Mouse (Mus musculus): ENCODE data around the gene Olfr1309. TPM values are rescaled to one million over a fixed set of nuclear protein-coding genes. Genes with fewer than 3 reads are reported as not detected.
"Not testable (repeated sequence)": the region's sequence is repeated elsewhere in the genome, so short reads cannot be mapped to it uniquely, and the experiment has no call there.

Gene Olfr1309
- polyA plus RNA-seq (2015; fragmentation: Nextera tagmentation; extraction: Ambion mirVana) = not detected in 2 replicates

GRCm38 (mm10) chr2:111990181-111990580, at the start of gene Olfr1309:
TSS of gene Olfr1309 (minus strand) at chr2:111990281.
- H3K4me3 ChIP-seq (replicated peaks) = no peak within 1 kb of the TSS
- WGBS = 64% methylated on average over 1 of the region's 1 CpGs

GRCm38 (mm10) chr2:112026971-112027370, 36.9 kb upstream of the Olfr1309 start:
- not testable (repeated sequence) for H3K27ac ChIP-seq; H3K4me2 ChIP-seq (replicated peaks); H3K4me3 ChIP-seq (replicated peaks); H3K4me1 ChIP-seq (replicated peaks); H3K9me3 ChIP-seq; H3K9ac ChIP-seq (replicated peaks); H3K27me3 ChIP-seq; H3K36me3 ChIP-seq; ATAC-seq
- 59% methylated on average over 6 of the region's 6 CpGs for WGBS

More at GRCm38 (mm10) chr2:111990181-111990580, at the start of gene Olfr1309:
- H3K4me1 ChIP-seq (replicated peaks) = no peaks in the 10 kb centered on the region
- no peaks in the 10 kb centered on the region for H3K36me3 ChIP-seq
- no peak within 1 kb of the TSS for H3K4me2 ChIP-seq (replicated peaks)
- no peak for ATAC-seq
- H3K27me3 ChIP-seq = no peaks in the 10 kb centered on the region
- H3K9me3 ChIP-seq = no peaks in the 10 kb centered on the region
- H3K27ac ChIP-seq = no peak within 1 kb of the TSS
- H3K9ac ChIP-seq (replicated peaks) = no peak within 1 kb of the TSS

- Histone ChIP-seq H3K27me3 (no peaks in the 10 kb centered on the region), H3K27ac (no peak within 1 kb of the TSS), H3K9ac (replicated peaks) (no peak within 1 kb of the TSS), H3K36me3 (no peaks in the 10 kb centered on the region), H3K4me2 (replicated peaks) (no peak within 1 kb of the TSS), H3K4me1 (replicated peaks) (no peaks in the 10 kb centered on the region), H3K9me3 (no peaks in the 10 kb centered on the region), H3K4me3 (replicated peaks) (no peak within 1 kb of the TSS)
- no peak for ATAC-seq
- WGBS = 92% methylated on average over 2 of the region's 2 CpGs
These were observed 34.2 kb upstream of the Olfr1309 start, which contains the start of gene Olfr1311 for GRCm38 (mm10) chr2:112024312-112024711. TSS of gene Olfr1311 (minus strand) at chr2:112024412.

- Histone ChIP-seq H3K27ac (no peak overlapping the region), H3K4me1 (replicated peaks) (no peaks in the 10 kb centered on the region), H3K4me2 (replicated peaks) (no peak overlapping the region), H3K36me3 (no peaks in the 10 kb centered on the region), H3K4me3 (replicated peaks) (no peak overlapping the region), H3K9me3 (no peaks in the 10 kb centered on the region), H3K27me3 (no peaks in the 10 kb centered on the region), H3K9ac (replicated peaks) (no peak overlapping the region)
- 83% methylated on average over 3 of the region's 3 CpGs for WGBS
- no peak for ATAC-seq
These were observed 24.8 kb upstream of the Olfr1309 start for GRCm38 (mm10) chr2:112014900-112015299.

- no peaks in the 10 kb centered on the region for H3K4me1 ChIP-seq (replicated peaks)
- no peak for ATAC-seq
- H3K4me2 ChIP-seq (replicated peaks) = no peak within 1 kb of the TSS
- no peak within 1 kb of the TSS for H3K4me3 ChIP-seq (replicated peaks)
- no peak within 1 kb of the TSS for H3K27ac ChIP-seq
- no peaks in the 10 kb centered on the region for H3K9me3 ChIP-seq
- no peak within 1 kb of the TSS for H3K9ac ChIP-seq (replicated peaks)
- no peaks in the 10 kb centered on the region for H3K27me3 ChIP-seq
- H3K36me3 ChIP-seq = no peaks in the 10 kb centered on the region
These were observed 22.5 kb upstream of the Olfr1309 start, which contains the start of gene Olfr1310 for GRCm38 (mm10) chr2:112012608-112013007. TSS of gene Olfr1310 (minus strand) at chr2:112012708.

- 57% methylated on average over 1 of the region's 1 CpGs for WGBS
These were observed 25.2 kb downstream of the Olfr1309 start, which contains the start of gene Olfr1308 for GRCm38 (mm10) chr2:111964844-111965243. TSS of gene Olfr1308 (minus strand) at chr2:111964944.

GRCm38 (mm10) chr2:111949340-111949739, 40.7 kb downstream of the Olfr1309 start, which contains the start of gene Olfr1307:
TSS of gene Olfr1307 (minus strand) at chr2:111949440.
- H3K36me3 ChIP-seq = no peaks in the 10 kb centered on the region
- H3K27ac ChIP-seq = no peak within 1 kb of the TSS
- no peaks in the 10 kb centered on the region for H3K27me3 ChIP-seq
- H3K9me3 ChIP-seq = no peaks in the 10 kb centered on the region
- H3K4me3 ChIP-seq (replicated peaks) = no peak within 1 kb of the TSS
- WGBS = 81% methylated on average over 1 of the region's 1 CpGs
- H3K4me1 ChIP-seq (replicated peaks) = no peaks in the 10 kb centered on the region
- H3K9ac ChIP-seq (replicated peaks) = no peak within 1 kb of the TSS
- no peak within 1 kb of the TSS for H3K4me2 ChIP-seq (replicated peaks)
- ATAC-seq = no peak

More at GRCm38 (mm10) chr2:111964844-111965243, 25.2 kb downstream of the Olfr1309 start, which contains the start of gene Olfr1308:
- Histone ChIP-seq H3K27ac (no peak within 1 kb of the TSS), H3K9me3 (no peaks in the 10 kb centered on the region), H3K4me3 (replicated peaks) (no peak within 1 kb of the TSS), H3K27me3 (no peaks in the 10 kb centered on the region), H3K9ac (replicated peaks) (no peak within 1 kb of the TSS), H3K4me2 (replicated peaks) (no peak within 1 kb of the TSS), H3K4me1 (replicated peaks) (no peaks in the 10 kb centered on the region), H3K36me3 (no peaks in the 10 kb centered on the region)
- no peak for ATAC-seq

Other genes with a start within 250 kb of the Olfr1309 start
- not detected in 2 replicates for gene Olfr1301, start 239.3 kb downstream of the Olfr1309 start, polyA plus RNA-seq (2015; fragmentation: Nextera tagmentation; extraction: Ambion mirVana)
- not detected in 2 replicates for gene Olfr1302, start 212.9 kb downstream of the Olfr1309 start, polyA plus RNA-seq (2015; fragmentation: Nextera tagmentation; extraction: Ambion mirVana)
- not detected in 2 replicates for gene Olfr1303, start 169.9 kb downstream of the Olfr1309 start, polyA plus RNA-seq (2015; fragmentation: Nextera tagmentation; extraction: Ambion mirVana)
- gene Olfr1305, start 113.1 kb downstream of the Olfr1309 start, polyA plus RNA-seq (2015; fragmentation: Nextera tagmentation; extraction: Ambion mirVana) = not detected in 2 replicates
- not detected in 2 replicates for gene Olfr1306, start 74.0 kb downstream of the Olfr1309 start, polyA plus RNA-seq (2015; fragmentation: Nextera tagmentation; extraction: Ambion mirVana)
- 0.01 TPM in 1 of 2 replicates, not detected in the other for gene Olfr1307, start 40.8 kb downstream of the Olfr1309 start, polyA plus RNA-seq (2015; fragmentation: Nextera tagmentation; extraction: Ambion mirVana)
- gene Olfr1308, start 25.3 kb downstream of the Olfr1309 start, polyA plus RNA-seq (2015; fragmentation: Nextera tagmentation; extraction: Ambion mirVana) = not detected in 2 replicates
- gene Olfr1310, start 22.4 kb upstream of the Olfr1309 start, polyA plus RNA-seq (2015; fragmentation: Nextera tagmentation; extraction: Ambion mirVana) = not detected in 2 replicates
- gene Olfr1311, start 34.1 kb upstream of the Olfr1309 start, polyA plus RNA-seq (2015; fragmentation: Nextera tagmentation; extraction: Ambion mirVana) = not detected in 2 replicates
- gene Olfr1312, start 60.0 kb upstream of the Olfr1309 start, polyA plus RNA-seq (2015; fragmentation: Nextera tagmentation; extraction: Ambion mirVana) = not detected in 2 replicates
- not detected in 2 replicates for gene Olfr1313, start 87.6 kb upstream of the Olfr1309 start, polyA plus RNA-seq (2015; fragmentation: Nextera tagmentation; extraction: Ambion mirVana)
- gene Olfr1314, start 106.5 kb upstream of the Olfr1309 start, polyA plus RNA-seq (2015; fragmentation: Nextera tagmentation; extraction: Ambion mirVana) = not detected in 2 replicates
- not detected in 2 replicates for gene Olfr1315-ps1, start 125.2 kb upstream of the Olfr1309 start, polyA plus RNA-seq (2015; fragmentation: Nextera tagmentation; extraction: Ambion mirVana)
- not detected in 2 replicates for gene Olfr1316, start 144.7 kb upstream of the Olfr1309 start, polyA plus RNA-seq (2015; fragmentation: Nextera tagmentation; extraction: Ambion mirVana)
- gene Olfr1317, start 150.0 kb upstream of the Olfr1309 start, polyA plus RNA-seq (2015; fragmentation: Nextera tagmentation; extraction: Ambion mirVana) = not detected in 2 replicates
- gene Olfr1318, start 163.9 kb upstream of the Olfr1309 start, polyA plus RNA-seq (2015; fragmentation: Nextera tagmentation; extraction: Ambion mirVana) = not detected in 2 replicates
- gene Lpcat4, start 249.2 kb upstream of the Olfr1309 start, polyA plus RNA-seq (2015; fragmentation: Nextera tagmentation; extraction: Ambion mirVana) = 13.7 and 13.9 TPM in 2 replicates

Measured in midbrain, embryonic 13.5 days (tissue).